Mouse (Mus musculus): ENCODE results near the gene Vmp1.
A peak's percentile ranks its signal among the peaks of the same experiment; 100 is the strongest.

- peak in 1 of 2 experiments; percentile 74; a peak in 2 of 4 replicates for TF ChIP-seq CTCF (conservative IDR thresholded peaks at IDR 0.05 in 1 of 2, IDR thresholded peaks at IDR 0.05 in 1 of 2; ENCODE audit: low read depth in 2 of 2, low read length in 2 of 2)
- TF ChIP-seq MAFK (IDR thresholded peaks at IDR 0.05; ENCODE audit: insufficient replicate concordance, low read length) = no peak
- no peak for TF ChIP-seq POLR2A (IDR thresholded peaks at IDR 0.05; ENCODE audit: low read depth, low read length)
- TF ChIP-seq TCF12 (IDR thresholded peaks at IDR 0.05; ENCODE audit: low read depth, low read length) = no peak
- TF ChIP-seq ETS1 (conservative IDR thresholded peaks at IDR 0.05; ENCODE audit: low read depth, low read length) = no peak
- TF ChIP-seq SMC3 (IDR thresholded peaks at IDR 0.05; ENCODE audit: low read depth, low read length) = peak; percentile 82
- TF ChIP-seq POLR2AphosphoS2 (IDR thresholded peaks at IDR 0.05; ENCODE audit: low read depth, low read length) = no peak
- no peak for TF ChIP-seq USF2 (conservative IDR thresholded peaks at IDR 0.05; ENCODE audit: low read depth, low read length)
- TF ChIP-seq BHLHE40 (IDR thresholded peaks at IDR 0.05; ENCODE audit: low read depth, low read length) = no peak
- no peak for TF ChIP-seq E2F4 (IDR thresholded peaks at IDR 0.05; ENCODE audit: insufficient replicate concordance, low read depth, low read length)
- no peak for TF ChIP-seq USF1 (IDR thresholded peaks at IDR 0.05; ENCODE audit: low read depth, low read length)
- TF ChIP-seq JUN (IDR thresholded peaks at IDR 0.05; ENCODE audit: insufficient read depth, low read depth, low read length) = no peak
Observed at GRCm38 (mm10) chr11:86572623-86573022, 111.0 kb downstream of the Vmp1 start.

Data from CH12.LX (cell line).